Mouse (Mus musculus) hindbrain, embryonic 15.5 days (tissue): ENCODE measurements around the gene Zp3. TPM values are rescaled to one million over a fixed set of nuclear protein-coding genes. Genes with fewer than 3 reads are reported as not detected.

ENCODE experiments used
- ATAC-seq: fragments of 200-750 bp; cut with Nextera tagmentation; 2 replicates; pipeline ENCODE4 v1.8.0; 2017; ENCODE audit warnings: low read depth, moderate number of reproducible peaks, moderate TSS enrichment; ENCODE audit not compliant: low FRiP score
- H3K27ac ChIP-seq: fragments of 300-500 bp; sonication (generic); replicated peaks from 2 replicates; pipeline ENCODE4 v1.5.1; 2015; ENCODE audit warnings: mild to moderate bottlenecking, inconsistent platforms
- H3K27me3 ChIP-seq: fragments of 300-500 bp; sonication (generic); 2 replicates; pipeline ENCODE4 v1.6.1; 2015; ENCODE audit warnings: control low read depth, inconsistent platforms
- H3K36me3 ChIP-seq: fragments of 300-500 bp; sonication (generic); 2 replicates; pipeline ENCODE4 v1.6.1; 2015; ENCODE audit warnings: control low read depth, inconsistent platforms
- H3K4me1 ChIP-seq: fragments of 300-500 bp; sonication (generic); replicated peaks from 2 replicates; pipeline ENCODE4 v1.6.1; 2015; ENCODE audit warnings: control low read depth, inconsistent platforms
- H3K4me2 ChIP-seq: fragments of 300-500 bp; sonication (generic); 2 replicates; pipeline ENCODE4 v1.6.1; 2015; ENCODE audit warnings: moderate library complexity, mild to moderate bottlenecking, inconsistent platforms
- H3K4me3 ChIP-seq: fragments of 300-500 bp; sonication (generic); 2 replicates; pipeline ENCODE4 v1.5.1; 2015; ENCODE audit warnings: mild to moderate bottlenecking, inconsistent platforms
- H3K9ac ChIP-seq: fragments of 300-500 bp; sonication (generic); 2 replicates; pipeline ENCODE4 v1.6.1; 2015; ENCODE audit warnings: inconsistent platforms
- H3K9me3 ChIP-seq: fragments of 300-500 bp; sonication (generic); 2 replicates; pipeline ENCODE4 v1.6.1; 2016; ENCODE audit warnings: control low read depth, inconsistent platforms
- WGBS: fragments of 180-500 bp; shearing (Covaris S2); methylation state at CpG from one replicate; pipeline ENCODE4 v1.1.7; 2015; 5-methylcytosine and 5-hydroxymethylcytosine counted together
- polyA plus RNA-seq: library from polyadenylated mRNA; unstranded; fragments of >200 nt; fragmentation: Nextera tagmentation; extraction: Ambion mirVana; gene quantifications from 2 replicates; pipeline ENCODE4 v1.2.1, GENCODE M21; 2015

The Zp3 gene
- polyA plus RNA-seq, 1 experiment from 2014 or later: 0.21 TPM

- Histone ChIP-seq H3K9ac (no peak overlapping the region), H3K4me2 (no peak overlapping the region), H3K9me3 (no peaks in the 10 kb centered on the region), H3K4me3 (no peak overlapping the region), H3K27ac (0 out of 2 replicates have a peak overlapping the region, but pooled peaks have one; percentile 7), H3K4me1 (peaks cover 14% of the 10 kb centered on the region; the same call in 1 of the 2 replicates), H3K27me3 (no peaks in the 10 kb centered on the region), H3K36me3 (peaks cover 26% of the 10 kb centered on the region)
- WGBS: 66% methylated on average over 10 of the region's 10 CpGs
- no peak for ATAC-seq
Observed at GRCm38 (mm10) chr5:136016014-136016876, 36.3 kb downstream of the Zp3 start.

GRCm38 (mm10) chr5:136017262-136017661, 37.4 kb downstream of the Zp3 start:
- no peak overlapping the region for H3K4me2 ChIP-seq
- WGBS: 73% methylated on average over 6 of the region's 6 CpGs
- peaks cover 20% of the 10 kb centered on the region; the same call in 1 of the 2 replicates for H3K36me3 ChIP-seq
- H3K4me1 ChIP-seq: peaks cover 14% of the 10 kb centered on the region; the same call in 1 of the 2 replicates
- ATAC-seq: no peak
- no peak overlapping the region for H3K4me3 ChIP-seq
- no peak overlapping the region for H3K27ac ChIP-seq
- H3K9me3 ChIP-seq: no peaks in the 10 kb centered on the region
- H3K27me3 ChIP-seq: no peaks in the 10 kb centered on the region
- no peak overlapping the region for H3K9ac ChIP-seq

GRCm38 (mm10) chr5:136018726-136019125, 38.8 kb downstream of the Zp3 start:
- Histone ChIP-seq H3K9me3 (no peaks in the 10 kb centered on the region), H3K4me1 (peaks cover 14% of the 10 kb centered on the region; the same call in 1 of the 2 replicates), H3K4me3 (no peak overlapping the region), H3K27ac (no peak overlapping the region), H3K9ac (no peak overlapping the region), H3K36me3 (0 out of 2 replicates have a peak, but pooled peaks cover 7% of the 10 kb centered on the region), H3K27me3 (no peaks in the 10 kb centered on the region), H3K4me2 (no peak overlapping the region)
- 86% methylated on average over 2 of the region's 2 CpGs for WGBS
- ATAC-seq: no peak

GRCm38 (mm10) chr5:136019907-136020306, 40.0 kb downstream of the Zp3 start:
- no peak overlapping the region for H3K27ac ChIP-seq
- H3K9ac ChIP-seq: no peak overlapping the region
- no peaks in the 10 kb centered on the region for H3K9me3 ChIP-seq
- ATAC-seq: no peak
- H3K4me1 ChIP-seq: peaks cover 14% of the 10 kb centered on the region; the same call in 1 of the 2 replicates
- no peaks in the 10 kb centered on the region for H3K27me3 ChIP-seq
- H3K36me3 ChIP-seq: 0 out of 2 replicates have a peak, but pooled peaks cover 5% of the 10 kb centered on the region
- no peak overlapping the region for H3K4me2 ChIP-seq
- 63% methylated on average over 1 of the region's 1 CpGs for WGBS
- no peak overlapping the region for H3K4me3 ChIP-seq

GRCm38 (mm10) chr5:136025712-136026111, 45.8 kb downstream of the Zp3 start:
- Histone ChIP-seq H3K4me3 (no peak overlapping the region), H3K9me3 (no peaks in the 10 kb centered on the region)

GRCm38 (mm10) chr5:136026859-136027258, 47.0 kb downstream of the Zp3 start:
- ATAC-seq: no peak
- H3K9me3 ChIP-seq: no peaks in the 10 kb centered on the region

More at GRCm38 (mm10) chr5:136025712-136026111, 45.8 kb downstream of the Zp3 start:
- WGBS: 87% methylated on average over 3 of the region's 3 CpGs
- no peak for ATAC-seq
- Histone ChIP-seq H3K27me3 (no peaks in the 10 kb centered on the region), H3K27ac (no peak overlapping the region), H3K4me1 (no peaks in the 10 kb centered on the region), H3K9ac (no peak overlapping the region), H3K4me2 (no peak overlapping the region), H3K36me3 (peaks cover 28% of the 10 kb centered on the region)

GRCm38 (mm10) chr5:136027612-136028311, 47.9 kb downstream of the Zp3 start:
- H3K27me3 ChIP-seq: no peaks in the 10 kb centered on the region
- H3K4me1 ChIP-seq: no peaks in the 10 kb centered on the region
- no peak overlapping the region for H3K4me2 ChIP-seq
- no peaks in the 10 kb centered on the region for H3K9me3 ChIP-seq
- H3K4me3 ChIP-seq: no peak overlapping the region
- 80% methylated on average over 11 of the region's 11 CpGs for WGBS
- H3K9ac ChIP-seq: no peak overlapping the region
- no peak for ATAC-seq
- peaks cover 36% of the 10 kb centered on the region for H3K36me3 ChIP-seq
- no peak overlapping the region for H3K27ac ChIP-seq

More at GRCm38 (mm10) chr5:136026859-136027258, 47.0 kb downstream of the Zp3 start:
- 83% methylated on average over 9 of the region's 9 CpGs for WGBS
- Histone ChIP-seq H3K27me3 (no peaks in the 10 kb centered on the region), H3K9ac (no peak overlapping the region), H3K27ac (no peak overlapping the region), H3K4me3 (no peak overlapping the region), H3K36me3 (peaks cover 36% of the 10 kb centered on the region), H3K4me2 (no peak overlapping the region), H3K4me1 (no peaks in the 10 kb centered on the region)

GRCm38 (mm10) chr5:136034868-136035267, 55.0 kb downstream of the Zp3 start:
- H3K4me1 ChIP-seq: no peaks in the 10 kb centered on the region
- H3K4me3 ChIP-seq: no peak overlapping the region
- no peaks in the 10 kb centered on the region for H3K27me3 ChIP-seq
- H3K36me3 ChIP-seq: peaks cover 16% of the 10 kb centered on the region
- no peak overlapping the region for H3K27ac ChIP-seq
- no peak for ATAC-seq
- no peak overlapping the region for H3K4me2 ChIP-seq
- H3K9ac ChIP-seq: no peak overlapping the region
- no peaks in the 10 kb centered on the region for H3K9me3 ChIP-seq
- 81% methylated on average over 4 of the region's 4 CpGs for WGBS

GRCm38 (mm10) chr5:136035285-136035684, 55.4 kb downstream of the Zp3 start:
- no peaks in the 10 kb centered on the region for H3K27me3 ChIP-seq
- H3K4me2 ChIP-seq: no peak overlapping the region

GRCm38 (mm10) chr5:136036667-136037066, 56.8 kb downstream of the Zp3 start:
- H3K4me1 ChIP-seq: no peaks in the 10 kb centered on the region
- H3K4me2 ChIP-seq: no peak overlapping the region
- WGBS: 80% methylated on average over 1 of the region's 1 CpGs
- H3K36me3 ChIP-seq: 0 out of 2 replicates have a peak, but pooled peaks cover 5% of the 10 kb centered on the region
- no peaks in the 10 kb centered on the region for H3K9me3 ChIP-seq
- ATAC-seq: no peak
- H3K4me3 ChIP-seq: no peak overlapping the region
- H3K27me3 ChIP-seq: no peaks in the 10 kb centered on the region
- H3K9ac ChIP-seq: no peak overlapping the region
- no peak overlapping the region for H3K27ac ChIP-seq

More at GRCm38 (mm10) chr5:136035285-136035684, 55.4 kb downstream of the Zp3 start:
- WGBS: 82% methylated on average over 1 of the region's 1 CpGs
- no peak overlapping the region for H3K9ac ChIP-seq
- H3K4me3 ChIP-seq: no peak overlapping the region
- no peaks in the 10 kb centered on the region for H3K9me3 ChIP-seq
- peaks cover 16% of the 10 kb centered on the region for H3K36me3 ChIP-seq
- ATAC-seq: no peak
- no peaks in the 10 kb centered on the region for H3K4me1 ChIP-seq
- no peak overlapping the region for H3K27ac ChIP-seq
